Mouse (Mus musculus): Measurements from ENCODE around the gene Sptbn1.
"Not testable (repeated sequence)": the region's sequence is repeated elsewhere in the genome, so short reads cannot be mapped to it uniquely, and the experiment has no call there.

Gene Sptbn1

GRCm38 (mm10) chr11:30256491-30256890, 11.5 kb downstream of the Sptbn1 start:
- no peak for DNase-seq (ENCODE audit: low read depth, low spot score)

- DNase-seq (ENCODE audit: low read depth, low spot score): not testable (repeated sequence)
Observed at GRCm38 (mm10) chr11:30255211-30255610, 12.8 kb downstream of the Sptbn1 start.

GRCm38 (mm10) chr11:30251294-30251904, 16.6 kb downstream of the Sptbn1 start:
- no peak for DNase-seq (ENCODE audit: low read depth, low spot score)

GRCm38 (mm10) chr11:30249452-30250016, 18.4 kb downstream of the Sptbn1 start:
- no peak for DNase-seq (ENCODE audit: low read depth, low spot score)

GRCm38 (mm10) chr11:30247106-30247505, 20.9 kb downstream of the Sptbn1 start:
- peak; percentile 81 for DNase-seq (ENCODE audit: low read depth, low spot score)

- no peak for DNase-seq (ENCODE audit: low read depth, low spot score)
Observed at GRCm38 (mm10) chr11:30246161-30246560, 21.8 kb downstream of the Sptbn1 start.

GRCm38 (mm10) chr11:30244172-30244571, 23.8 kb downstream of the Sptbn1 start:
- DNase-seq (ENCODE audit: low read depth, low spot score): no peak

GRCm38 (mm10) chr11:30243591-30243990, 24.4 kb downstream of the Sptbn1 start:
- DNase-seq (ENCODE audit: low read depth, low spot score): peak; percentile 50

- DNase-seq (ENCODE audit: low read depth, low spot score): no peak
Observed at GRCm38 (mm10) chr11:30240861-30241260, 27.1 kb downstream of the Sptbn1 start.

GRCm38 (mm10) chr11:30237960-30238359, 30.0 kb downstream of the Sptbn1 start:
- peak; percentile 39 for DNase-seq (ENCODE audit: low read depth, low spot score)

- peak; percentile 22 for DNase-seq (ENCODE audit: low read depth, low spot score)
Observed at GRCm38 (mm10) chr11:30236681-30237242, 31.2 kb downstream of the Sptbn1 start.

- no peak for DNase-seq (ENCODE audit: low read depth, low spot score)
Observed at GRCm38 (mm10) chr11:30235666-30236065, 32.3 kb downstream of the Sptbn1 start.

GRCm38 (mm10) chr11:30235218-30235617, 32.8 kb downstream of the Sptbn1 start:
- DNase-seq (ENCODE audit: low read depth, low spot score): no peak

- no peak for DNase-seq (ENCODE audit: low read depth, low spot score)
Observed at GRCm38 (mm10) chr11:30233946-30234345, 34.0 kb downstream of the Sptbn1 start.

GRCm38 (mm10) chr11:30232082-30232481, 35.9 kb downstream of the Sptbn1 start:
- peak; percentile 61 for DNase-seq (ENCODE audit: low read depth, low spot score)

- no peak for DNase-seq (ENCODE audit: low read depth, low spot score)
Observed at GRCm38 (mm10) chr11:30231336-30231735, 36.6 kb downstream of the Sptbn1 start.

- DNase-seq (ENCODE audit: low read depth, low spot score): no peak
Observed at GRCm38 (mm10) chr11:30230330-30230771, 37.6 kb downstream of the Sptbn1 start.

GRCm38 (mm10) chr11:30226756-30227155, 41.2 kb downstream of the Sptbn1 start:
- DNase-seq (ENCODE audit: low read depth, low spot score): no peak

- no peak for DNase-seq (ENCODE audit: low read depth, low spot score)
Observed at GRCm38 (mm10) chr11:30224599-30224998, 43.4 kb downstream of the Sptbn1 start.

- DNase-seq (ENCODE audit: low read depth, low spot score): peak; percentile 38
Observed at GRCm38 (mm10) chr11:30222636-30223035, 45.3 kb downstream of the Sptbn1 start.

GRCm38 (mm10) chr11:30221043-30221442, 46.9 kb downstream of the Sptbn1 start:
- no peak for DNase-seq (ENCODE audit: low read depth, low spot score)

GRCm38 (mm10) chr11:30218386-30218785, 49.6 kb downstream of the Sptbn1 start:
- no peak for DNase-seq (ENCODE audit: low read depth, low spot score)

GRCm38 (mm10) chr11:30217496-30217895, 50.5 kb downstream of the Sptbn1 start:
- DNase-seq (ENCODE audit: low read depth, low spot score): no peak

All from 3T3-L1 (cell line).